Mouse (Mus musculus): ENCODE data around the gene Tmem177.

Gene Tmem177

DNA sequence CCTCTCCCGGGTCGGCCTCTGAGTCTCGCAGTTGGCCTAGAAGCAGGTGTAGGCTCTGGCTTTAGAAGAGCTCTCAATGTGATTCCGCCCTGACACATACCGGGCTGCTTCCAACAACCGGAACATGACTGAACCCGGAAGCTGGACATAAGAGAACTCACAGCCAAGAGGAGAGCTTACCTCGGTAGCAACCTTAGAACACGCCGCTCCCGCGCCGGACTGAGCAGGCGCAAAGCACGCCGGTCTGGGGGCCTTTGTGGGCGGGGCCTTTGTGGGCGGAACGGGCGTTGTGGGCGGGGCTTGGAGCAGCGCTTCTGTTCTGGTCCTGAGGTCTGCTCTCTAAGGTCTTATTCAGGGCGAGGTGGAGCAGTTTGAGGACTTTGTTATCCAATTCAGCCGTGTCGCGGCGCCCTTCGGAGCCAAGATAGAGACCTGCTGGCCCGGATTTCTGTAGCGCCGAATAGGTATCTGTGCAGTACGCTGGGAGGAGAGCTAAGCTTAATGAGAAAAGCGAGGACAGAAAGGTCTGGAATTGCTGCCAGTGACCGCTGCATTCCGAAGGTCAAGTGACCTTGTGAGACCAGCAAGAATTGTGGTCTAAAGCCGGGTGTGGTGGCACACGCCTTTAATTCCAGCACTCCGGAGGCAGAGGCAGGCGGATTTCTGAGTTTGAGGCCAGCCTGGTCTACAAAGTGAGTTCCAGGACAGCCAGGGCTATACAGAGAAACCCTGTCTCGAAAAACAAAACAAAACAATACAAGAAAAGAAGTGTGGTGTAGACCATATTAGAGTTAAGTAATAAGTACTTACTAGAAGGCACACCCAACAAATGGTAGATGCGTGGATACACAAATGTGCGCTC is at the start of gene Tmem177:
TSS of gene Tmem177 (minus strand) at position 256 of the 862 bp plus-strand sequence.
- in situ Hi-C loops (cut with MboI; ENCODE audit: unreplicated experiment in 2 of 2): loop anchor here in 1 of 2 experiments (10.0 kb wide), 1 partner anchor 378 kb away; no protein-coding TSS in a partner anchor

DNA sequence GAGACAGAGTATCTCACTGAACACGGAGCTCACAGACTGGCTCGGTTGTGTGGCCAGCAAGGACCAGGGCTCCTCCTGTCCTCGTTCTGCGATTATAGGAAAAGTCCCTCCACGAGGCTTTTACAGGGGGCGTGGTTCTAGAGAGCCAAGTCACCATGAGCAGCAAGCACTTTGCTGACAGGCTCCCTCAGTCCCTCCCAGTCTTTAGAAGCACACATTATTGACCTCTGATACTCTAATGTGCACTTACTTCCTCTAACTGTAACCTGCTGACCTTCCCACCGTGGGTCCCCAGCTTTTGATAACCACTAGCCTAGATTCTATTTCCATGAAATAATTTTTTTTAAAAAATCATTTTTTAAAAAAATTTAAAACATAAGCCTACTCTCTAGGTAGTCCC is 46.9 kb upstream of the Tmem177 start:
- in situ Hi-C loops (cut with MboI; ENCODE audit: unreplicated experiment in 2 of 2): no loop called here

DNA sequence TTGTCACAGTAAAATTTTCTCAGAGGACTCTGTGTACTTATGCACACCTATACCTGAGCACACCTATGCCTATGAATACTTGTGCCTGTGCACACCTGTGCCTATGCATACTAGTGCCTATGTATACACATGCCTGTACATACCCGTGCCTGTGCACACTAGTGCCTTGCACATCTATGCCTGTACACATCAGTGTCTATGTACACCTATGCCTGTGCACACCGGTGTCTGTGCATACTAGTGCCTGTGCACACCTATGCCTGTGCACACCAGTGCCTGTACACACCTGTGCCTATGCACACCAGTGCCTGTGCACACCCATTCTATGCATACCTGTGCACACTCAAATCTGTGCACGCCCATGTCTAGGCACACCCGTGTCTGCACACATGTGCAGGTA is 46.5 kb upstream of the Tmem177 start:
- in situ Hi-C loops (cut with MboI; ENCODE audit: unreplicated experiment in 2 of 2): no loop called here

DNA sequence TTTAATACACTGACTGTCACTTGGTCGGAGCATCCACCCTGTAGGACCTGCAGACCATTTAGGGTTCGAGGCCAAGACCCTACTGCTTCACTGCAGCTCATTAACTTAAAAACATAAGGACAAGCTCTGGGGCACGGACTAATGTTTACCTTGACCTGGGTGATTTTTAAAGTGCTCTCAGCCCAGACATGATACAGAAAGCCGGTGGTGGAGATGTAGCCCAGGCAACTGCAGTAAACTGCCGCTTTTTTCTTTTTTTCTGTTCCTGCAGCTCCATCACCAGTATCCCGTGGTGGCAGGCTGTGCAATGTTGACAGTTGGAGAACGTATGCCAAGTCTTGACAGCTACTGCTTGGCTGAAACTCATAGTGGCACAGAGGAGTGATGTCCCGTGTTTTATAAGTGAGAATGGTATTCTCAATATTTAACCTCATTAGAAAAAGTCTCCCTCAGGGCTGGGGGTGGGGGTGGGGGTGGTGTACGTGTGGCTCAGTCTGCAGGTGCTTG is 44.8 kb upstream of the Tmem177 start:
- in situ Hi-C loops (cut with MboI; ENCODE audit: unreplicated experiment in 2 of 2): no loop called here

DNA sequence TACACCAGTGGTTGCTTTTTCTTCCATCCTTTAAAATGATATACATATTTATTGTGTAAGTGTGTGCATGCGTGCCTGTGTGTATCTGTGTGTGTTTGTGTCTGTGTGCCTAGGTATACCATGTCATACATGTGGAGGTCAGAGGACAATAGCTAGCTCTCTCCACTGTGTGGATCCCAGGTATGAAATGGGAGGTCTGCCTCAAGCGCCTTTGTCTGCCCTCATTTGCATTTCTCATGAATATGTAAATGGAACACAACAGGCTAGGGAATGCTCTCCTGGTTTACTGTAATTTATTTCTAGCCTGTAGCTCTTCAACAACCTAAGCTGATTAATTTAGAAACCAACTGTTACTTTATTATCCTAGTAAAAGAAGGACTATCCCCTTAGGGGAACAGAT is 41.7 kb upstream of the Tmem177 start:
- in situ Hi-C loops (cut with MboI; ENCODE audit: unreplicated experiment in 2 of 2): no loop called here

DNA sequence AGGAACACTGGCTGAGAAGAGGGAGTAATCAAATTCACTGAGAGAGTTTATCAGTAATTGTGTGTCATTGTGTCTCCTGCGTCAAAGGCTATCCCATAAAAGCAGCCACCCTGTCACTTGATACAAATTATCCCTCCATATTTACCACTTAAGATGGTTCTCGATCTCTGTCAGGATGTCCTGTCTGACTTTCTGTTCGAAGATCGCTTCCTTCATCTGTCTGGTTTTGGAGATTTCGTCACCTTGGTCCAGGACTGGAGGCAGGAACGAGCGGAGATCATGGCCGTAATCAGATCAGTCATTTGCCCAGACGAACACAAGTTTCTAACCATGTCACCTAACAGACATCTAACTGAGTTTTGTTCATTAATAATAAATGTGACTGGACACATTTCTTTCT is 40.4 kb upstream of the Tmem177 start:
- in situ Hi-C loops (cut with MboI; ENCODE audit: unreplicated experiment in 2 of 2): no loop called here

DNA sequence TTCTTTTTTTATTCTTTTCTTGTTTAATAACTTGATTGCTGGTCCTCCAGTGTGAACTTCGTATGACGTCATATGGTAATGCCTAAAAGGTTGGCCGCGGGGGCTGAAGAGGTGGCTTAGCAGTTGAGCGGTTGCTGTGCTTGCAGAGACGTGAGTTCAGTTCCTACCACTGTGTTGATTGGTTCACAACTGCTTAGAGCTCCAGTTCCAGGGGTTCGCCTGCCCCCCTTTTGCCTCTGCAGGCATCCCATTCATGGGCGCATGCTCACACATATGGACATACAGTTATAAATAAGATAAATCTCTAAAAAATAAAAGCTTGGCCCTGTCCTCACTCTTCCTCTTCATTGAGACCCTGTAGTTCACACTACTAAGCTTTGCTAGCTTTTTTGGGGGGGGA is 37.1 kb upstream of the Tmem177 start:
- in situ Hi-C loops (cut with MboI; ENCODE audit: unreplicated experiment in 2 of 2): no loop called here

DNA sequence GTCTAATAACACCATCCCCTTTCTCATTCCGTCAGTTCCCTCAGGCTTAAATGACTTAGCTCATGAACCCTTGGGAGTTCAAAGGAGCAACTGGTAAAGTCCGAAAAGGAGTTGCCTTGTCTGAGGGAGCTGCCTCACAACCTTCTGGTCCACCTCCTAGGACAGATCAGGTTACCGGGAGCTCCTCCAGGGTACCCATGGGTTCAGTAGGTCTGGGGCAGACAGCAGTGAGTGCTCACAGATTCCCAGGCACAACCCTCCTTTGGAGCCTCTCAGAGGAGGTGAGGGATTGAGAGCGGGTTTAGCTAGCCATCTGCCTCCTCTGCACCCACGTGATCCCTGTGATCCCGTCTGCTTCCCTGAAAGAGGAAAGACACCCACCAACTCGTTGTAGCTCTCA is 23.9 kb upstream of the Tmem177 start:
- in situ Hi-C loops (cut with MboI; ENCODE audit: unreplicated experiment in 2 of 2): loop anchor here (25.0 kb wide), 1 partner anchor 850 kb away; no protein-coding TSS in a partner anchor

DNA sequence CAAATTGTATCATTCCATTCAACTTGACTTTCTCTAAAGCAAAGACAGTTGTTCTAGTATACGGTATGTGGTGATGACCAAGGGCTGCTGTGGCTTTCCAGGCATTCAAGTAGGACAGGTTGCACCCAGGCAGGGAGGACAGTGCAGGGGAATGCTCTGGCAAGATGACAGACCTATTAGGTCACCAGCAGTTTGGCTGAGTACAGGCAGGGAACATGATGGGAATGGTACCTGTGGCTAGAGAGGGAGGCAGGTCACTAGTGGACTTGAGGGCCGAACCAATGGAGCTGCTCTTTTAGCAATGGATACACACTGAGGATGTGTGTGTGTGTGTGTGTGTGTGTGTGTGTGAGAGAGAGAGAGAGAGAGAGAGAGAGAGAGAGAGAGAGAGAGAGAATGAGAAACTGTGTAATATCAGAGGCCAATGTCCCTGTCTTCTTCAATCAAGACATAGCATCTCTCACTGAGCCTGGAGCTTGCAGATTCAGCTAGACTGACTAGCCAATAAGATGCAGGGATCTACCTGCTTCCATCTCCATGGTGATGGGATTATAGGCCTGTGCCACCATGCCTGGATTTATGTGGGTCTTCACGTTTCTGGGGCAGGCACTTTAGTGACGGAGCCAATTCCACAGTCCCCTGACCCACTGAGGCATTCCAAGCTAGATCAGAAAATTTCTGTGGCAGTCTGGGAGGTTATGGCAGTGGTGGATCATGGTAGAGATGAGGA is 18.6 kb upstream of the Tmem177 start:
- in situ Hi-C loops (cut with MboI; ENCODE audit: unreplicated experiment in 2 of 2): loop anchor here (25.0 kb wide), 1 partner anchor 844 kb away; no protein-coding TSS in a partner anchor

DNA sequence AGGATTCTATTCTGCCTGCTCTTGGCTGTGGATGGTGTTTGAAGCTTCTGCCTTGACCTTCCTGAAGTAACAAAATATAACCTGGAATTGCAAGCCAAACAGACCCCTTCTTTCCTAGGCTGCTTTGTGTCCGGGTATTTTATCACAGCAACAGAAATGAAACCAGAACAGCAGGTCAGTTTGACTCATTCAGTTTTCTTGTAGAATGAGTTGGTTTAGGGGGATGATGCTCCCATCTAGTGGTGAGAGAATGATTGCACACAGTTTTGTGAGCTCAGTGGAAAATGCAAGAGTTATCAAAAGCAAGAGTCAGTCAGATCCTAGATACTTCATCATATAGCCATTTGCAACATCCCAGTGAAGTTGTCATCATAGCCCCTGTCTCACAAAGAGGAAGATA is 16.7 kb upstream of the Tmem177 start:
- in situ Hi-C loops (cut with MboI; ENCODE audit: unreplicated experiment in 2 of 2): loop anchor here (25.0 kb wide), 1 partner anchor 842 kb away; no protein-coding TSS in a partner anchor

DNA sequence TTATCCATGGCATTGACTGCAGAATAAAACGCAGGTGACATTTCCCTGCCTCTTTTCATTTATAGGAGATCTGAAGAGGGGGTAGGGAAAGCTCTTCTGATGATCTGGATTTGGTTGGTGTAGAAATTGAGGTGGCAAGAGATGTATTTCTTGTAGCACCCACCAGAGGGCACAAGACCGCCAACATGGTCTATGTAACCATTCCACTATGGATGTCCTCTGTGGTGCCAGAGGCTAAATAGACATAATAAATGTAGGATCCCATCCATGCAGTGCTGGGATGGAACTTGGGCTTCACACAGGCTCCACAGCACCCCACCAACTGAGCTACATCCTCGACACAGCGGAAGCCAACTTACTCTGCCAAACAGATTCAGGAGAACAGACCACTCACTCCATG is 6.3 kb upstream of the Tmem177 start:
- in situ Hi-C loops (cut with MboI; ENCODE audit: unreplicated experiment in 2 of 2): loop anchor here in 1 of 2 experiments (10.0 kb wide), 1 partner anchor 384 kb away; no protein-coding TSS in a partner anchor

DNA sequence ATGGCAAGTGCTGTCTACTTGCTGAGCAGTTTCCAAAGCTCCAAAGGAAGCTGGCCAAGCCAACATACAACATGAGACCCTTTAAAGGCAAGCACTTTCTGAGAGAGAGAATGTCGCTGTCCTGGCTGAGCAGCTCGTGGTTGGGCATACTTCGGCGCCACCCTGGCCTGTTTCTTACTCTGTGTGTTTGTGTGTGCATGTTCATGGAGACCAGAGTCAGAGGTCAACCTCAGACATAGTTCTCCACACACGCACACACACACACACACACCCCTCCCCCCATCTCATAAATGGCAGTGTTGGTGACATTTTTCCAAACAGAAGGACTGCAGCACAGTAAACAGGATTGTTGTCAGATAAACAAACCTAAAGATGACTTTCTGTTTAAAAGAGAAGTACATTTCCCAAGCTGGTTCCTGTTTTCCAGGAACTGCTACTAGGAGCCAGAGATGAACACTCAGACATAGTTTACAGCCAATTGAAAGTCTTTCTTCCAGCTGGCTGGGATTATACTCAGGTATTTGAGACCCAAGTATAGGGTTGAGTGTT is 3.9 kb upstream of the Tmem177 start:
- in situ Hi-C loops (cut with MboI; ENCODE audit: unreplicated experiment in 2 of 2): loop anchor here in 1 of 2 experiments (10.0 kb wide), 1 partner anchor 382 kb away; no protein-coding TSS in a partner anchor

DNA sequence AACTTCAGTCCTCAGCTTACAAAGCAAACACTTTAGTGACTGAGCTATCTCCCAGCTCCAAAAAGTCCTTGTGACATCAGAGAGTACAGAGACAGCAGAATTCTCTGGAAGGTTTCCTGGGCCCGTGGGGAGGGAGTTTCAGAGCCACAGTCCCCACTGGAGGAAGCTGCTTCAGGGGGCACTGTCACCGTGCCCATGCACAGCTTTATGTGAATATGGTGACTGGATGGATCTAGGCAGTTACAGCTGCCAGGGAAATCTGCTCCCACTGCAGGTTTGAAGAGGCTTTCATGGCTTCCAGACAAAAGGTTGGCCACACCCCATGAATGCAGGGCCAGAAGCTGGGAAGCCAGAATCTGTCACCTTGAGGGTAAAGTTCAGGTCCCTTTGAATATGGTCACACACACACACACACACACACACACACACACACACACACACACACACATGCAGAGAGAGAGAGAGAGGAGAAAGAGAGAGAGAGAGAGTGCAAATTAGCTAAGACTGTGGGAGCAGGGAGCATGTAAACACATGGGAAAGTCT is 5.7 kb downstream of the Tmem177 start:
- in situ Hi-C loops (cut with MboI; ENCODE audit: unreplicated experiment in 2 of 2): no loop called here

DNA sequence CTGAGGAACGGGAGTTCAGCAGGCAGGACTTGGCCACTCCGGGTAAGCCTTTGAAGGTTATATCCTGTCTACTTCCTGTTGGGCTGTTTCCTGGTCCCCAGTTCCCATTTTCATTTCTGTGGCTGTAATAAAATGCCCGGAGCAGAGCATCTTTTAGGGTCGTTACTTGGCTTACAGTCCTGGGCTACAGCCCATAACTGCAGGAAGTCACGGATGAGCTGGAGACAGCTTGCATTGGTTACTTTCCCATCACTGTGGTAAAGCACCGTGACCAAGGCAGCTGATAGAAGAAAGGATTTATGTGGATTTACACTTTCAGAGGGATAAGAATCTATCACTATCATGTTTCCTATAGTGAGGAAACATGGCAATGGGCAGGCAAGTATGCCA is 9.8 kb downstream of the Tmem177 start:
- in situ Hi-C loops (cut with MboI; ENCODE audit: unreplicated experiment in 2 of 2): no loop called here

DNA sequence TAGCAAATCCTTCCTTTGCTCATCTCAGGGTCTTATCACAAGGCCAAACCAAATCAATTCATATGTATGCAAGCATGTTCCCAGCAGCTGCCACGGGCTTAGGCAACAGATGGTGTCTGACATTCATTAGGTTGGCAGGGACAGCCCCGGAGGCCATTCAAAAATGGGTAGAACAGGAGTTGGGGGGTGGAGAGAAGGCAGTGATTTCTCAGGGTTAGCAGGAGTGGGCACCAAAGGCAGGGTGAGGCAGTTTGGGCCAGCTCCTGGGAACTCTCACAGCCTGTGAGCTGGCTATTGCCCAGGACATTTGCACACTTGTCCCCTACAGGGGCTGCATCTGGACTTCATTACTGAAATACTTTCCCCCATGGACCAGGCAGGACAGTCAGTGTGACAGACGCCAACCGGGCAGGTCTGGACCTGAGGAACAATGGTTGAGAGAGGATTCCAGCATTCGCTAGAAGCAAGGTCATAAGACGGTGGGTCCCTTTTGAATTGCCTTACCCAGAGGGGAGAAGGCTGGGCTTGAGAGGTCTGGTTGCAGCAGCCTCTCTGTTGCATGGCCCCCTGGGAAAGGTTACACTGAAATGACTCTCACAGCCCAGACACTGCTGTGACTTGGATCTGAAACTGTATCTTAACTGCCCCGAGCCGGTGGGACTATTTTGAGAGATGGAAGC is 10.3 kb downstream of the Tmem177 start:
- in situ Hi-C loops (cut with MboI; ENCODE audit: unreplicated experiment in 2 of 2): no loop called here

DNA sequence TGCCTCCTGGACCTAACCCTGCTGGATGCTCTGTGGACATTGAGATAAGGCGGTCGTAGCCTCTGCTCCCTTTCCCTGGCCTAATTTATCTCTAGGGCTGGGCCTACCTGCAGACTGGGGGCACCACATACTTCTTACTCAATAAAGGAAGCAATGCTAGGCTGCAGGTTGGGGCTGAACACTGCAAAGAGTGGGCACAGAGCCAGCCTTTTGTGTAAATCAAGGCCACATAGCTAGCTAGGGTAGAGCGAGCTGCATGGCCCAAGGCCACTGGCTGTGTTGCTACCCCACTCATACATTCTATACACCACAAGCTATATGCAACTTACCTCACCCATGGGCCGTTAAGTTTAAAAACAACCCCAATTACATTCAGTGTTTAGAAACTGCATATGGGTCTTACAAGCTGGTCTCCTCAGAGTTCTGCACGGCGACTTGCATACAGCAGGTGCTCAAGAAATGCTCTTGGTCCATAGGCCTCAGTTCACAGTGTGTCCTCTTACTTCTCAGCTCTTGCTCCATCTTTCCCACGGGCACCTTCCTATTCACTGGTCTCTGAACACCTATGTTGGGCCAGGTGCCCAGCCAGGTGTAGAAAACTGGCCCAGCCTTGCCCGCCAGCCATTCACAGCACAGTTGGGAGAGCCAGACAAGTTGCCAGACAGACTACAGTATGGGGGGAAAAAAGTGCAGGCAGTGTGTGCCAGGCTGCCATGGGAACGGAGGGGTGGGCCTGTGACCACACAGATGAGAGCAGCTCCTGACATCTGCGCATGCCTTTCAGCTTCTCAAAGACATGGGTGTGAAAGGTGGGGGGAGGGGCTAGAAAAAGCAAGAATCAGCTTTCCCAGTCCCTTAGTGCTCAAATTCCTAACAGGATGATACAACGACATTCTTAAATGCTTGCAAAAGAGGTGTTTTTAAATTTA is 13.5 kb downstream of the Tmem177 start:
- in situ Hi-C loops (cut with MboI; ENCODE audit: unreplicated experiment in 2 of 2): loop anchor here (10.0 to 25.0 kb wide), 3 partner anchors 225 to 445 kb away; no protein-coding TSS in a partner anchor

DNA sequence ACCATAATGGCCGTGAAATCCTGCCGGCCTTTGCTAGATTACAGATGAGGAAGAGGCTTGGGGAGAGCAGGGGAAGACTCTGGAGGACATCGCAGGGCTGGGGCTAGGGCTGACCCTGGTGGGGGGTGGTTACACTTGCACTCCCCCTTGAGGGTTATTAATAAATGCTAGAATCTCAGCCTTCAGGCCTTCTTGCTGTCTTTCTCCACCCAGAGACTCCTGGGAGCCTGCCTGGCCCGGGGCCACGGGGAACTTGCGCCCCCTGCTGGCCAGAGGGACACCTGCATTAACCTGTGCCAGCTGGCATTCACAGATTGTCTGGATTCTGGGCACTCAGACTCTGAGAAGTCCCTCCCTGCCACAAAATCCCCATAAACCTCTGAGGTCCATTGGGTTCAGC is 18.1 kb downstream of the Tmem177 start:
- in situ Hi-C loops (cut with MboI; ENCODE audit: unreplicated experiment in 2 of 2): loop anchor here (5.0 to 25.0 kb wide), 6 partner anchors 73 to 440 kb away; no protein-coding TSS in a partner anchor

DNA sequence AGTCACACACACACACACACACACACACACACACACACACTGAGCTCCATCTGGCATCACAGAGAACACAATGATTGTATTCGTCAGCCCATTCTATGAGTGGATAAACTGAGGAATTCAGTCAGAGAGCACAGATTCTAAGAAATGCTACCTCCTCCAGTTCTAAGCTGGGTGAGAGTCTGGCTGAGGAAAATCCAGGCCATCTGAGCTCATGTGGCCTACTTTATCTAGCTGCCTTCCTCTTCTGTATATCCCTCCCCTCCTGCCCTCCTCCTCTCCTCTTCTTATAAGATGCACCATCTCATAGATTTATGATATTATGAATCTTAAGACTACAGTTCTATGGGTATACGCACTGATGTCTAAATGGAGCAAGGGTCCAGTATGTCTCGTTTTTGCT is 19.4 kb downstream of the Tmem177 start:
- in situ Hi-C loops (cut with MboI; ENCODE audit: unreplicated experiment in 2 of 2): loop anchor here (5.0 to 25.0 kb wide), 6 partner anchors 71 to 439 kb away; no protein-coding TSS in a partner anchor

DNA sequence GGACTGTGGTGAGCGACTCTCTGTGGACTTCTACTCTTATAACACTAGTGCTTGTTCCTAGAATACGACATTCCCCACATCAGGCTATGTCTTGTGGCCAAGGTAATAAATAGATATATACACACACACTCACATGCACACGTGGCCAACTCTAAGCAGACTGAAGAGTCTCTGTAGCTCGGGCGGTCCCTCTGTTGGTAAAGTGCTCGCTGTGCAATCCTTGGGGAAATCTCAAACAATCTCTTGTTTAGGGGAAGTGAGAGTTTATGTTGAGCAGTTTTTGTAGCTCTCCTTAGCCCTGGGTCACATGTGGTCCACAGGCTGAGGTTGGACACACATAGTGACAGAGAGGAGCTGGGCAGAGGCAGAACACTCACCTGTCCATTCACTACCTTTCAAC is 20.1 kb downstream of the Tmem177 start:
- in situ Hi-C loops (cut with MboI; ENCODE audit: unreplicated experiment in 2 of 2): loop anchor here (5.0 to 25.0 kb wide), 6 partner anchors 71 to 438 kb away; no protein-coding TSS in a partner anchor

Measured in v-Abl transformed pro-B cells (cell line).